Mouse (Mus musculus): Measurements from ENCODE around the gene Fam241b. TPM values are rescaled to one million over a fixed set of nuclear protein-coding genes. Genes with fewer than 3 reads are reported as not detected.

Fam241b gene
- 42.2 and 45.7 TPM in 2 replicates for polyA plus RNA-seq (2012; rRNA removed)

- no peak for DNase-seq (ENCODE audit: extremely low spot score in 1 of 2, low spot score in 1 of 2)
Observed at GRCm38 (mm10) chr10:62143820-62144219, at the start of gene Fam241b. Gene Fam241b (minus strand): TSS chr10:62143920.

- peak in 1 of 2 experiments; percentile 69 for DNase-seq (ENCODE audit: extremely low spot score in 1 of 2, low spot score in 1 of 2)
Observed at GRCm38 (mm10) chr10:62192701-62193157, 49.0 kb upstream of the Fam241b start.

GRCm38 (mm10) chr10:62190821-62191220 lies 47.1 kb upstream of the Fam241b start:
- DNase-seq (ENCODE audit: extremely low spot score in 1 of 2, low spot score in 1 of 2), result no peak

GRCm38 (mm10) chr10:62189910-62190309 lies 46.2 kb upstream of the Fam241b start:
- DNase-seq (ENCODE audit: extremely low spot score in 1 of 2, low spot score in 1 of 2), result no peak

- no peak for DNase-seq (ENCODE audit: extremely low spot score in 1 of 2, low spot score in 1 of 2)
Observed at GRCm38 (mm10) chr10:62189303-62189702, 45.6 kb upstream of the Fam241b start.

- peak in 1 of 2 experiments; percentile 92 for DNase-seq (ENCODE audit: extremely low spot score in 1 of 2, low spot score in 1 of 2)
Observed at GRCm38 (mm10) chr10:62186882-62187281, 43.2 kb upstream of the Fam241b start.

- peak; percentile 90 to 99 for DNase-seq (ENCODE audit: extremely low spot score in 1 of 2, low spot score in 1 of 2)
Observed at GRCm38 (mm10) chr10:62183053-62183452, 39.3 kb upstream of the Fam241b start.

- no peak for DNase-seq (ENCODE audit: extremely low spot score in 1 of 2, low spot score in 1 of 2)
Observed at GRCm38 (mm10) chr10:62182471-62183014, 38.8 kb upstream of the Fam241b start.

GRCm38 (mm10) chr10:62181701-62182100 lies 38.0 kb upstream of the Fam241b start:
- no peak for DNase-seq (ENCODE audit: extremely low spot score in 1 of 2, low spot score in 1 of 2)

- DNase-seq (ENCODE audit: extremely low spot score in 1 of 2, low spot score in 1 of 2), result no peak
Observed at GRCm38 (mm10) chr10:62179944-62180343, 36.2 kb upstream of the Fam241b start.

- no peak for DNase-seq (ENCODE audit: extremely low spot score in 1 of 2, low spot score in 1 of 2)
Observed at GRCm38 (mm10) chr10:62174533-62175313, 31.0 kb upstream of the Fam241b start.

- no peak for DNase-seq (ENCODE audit: extremely low spot score in 1 of 2, low spot score in 1 of 2)
Observed at GRCm38 (mm10) chr10:62173941-62174448, 30.3 kb upstream of the Fam241b start.

- no peak for DNase-seq (ENCODE audit: extremely low spot score in 1 of 2, low spot score in 1 of 2)
Observed at GRCm38 (mm10) chr10:62172841-62173553, 29.3 kb upstream of the Fam241b start.

- no peak for DNase-seq (ENCODE audit: extremely low spot score in 1 of 2, low spot score in 1 of 2)
Observed at GRCm38 (mm10) chr10:62162410-62162809, 18.7 kb upstream of the Fam241b start.

GRCm38 (mm10) chr10:62149929-62150328 lies 6.2 kb upstream of the Fam241b start:
- DNase-seq (ENCODE audit: extremely low spot score in 1 of 2, low spot score in 1 of 2), result no peak

GRCm38 (mm10) chr10:62147466-62148248 lies 3.9 kb upstream of the Fam241b start:
- DNase-seq (ENCODE audit: extremely low spot score in 1 of 2, low spot score in 1 of 2), result no peak

GRCm38 (mm10) chr10:62145957-62146356 lies 2.2 kb upstream of the Fam241b start:
- no peak for DNase-seq (ENCODE audit: extremely low spot score in 1 of 2, low spot score in 1 of 2)

GRCm38 (mm10) chr10:62138040-62138439 lies 5.7 kb downstream of the Fam241b start:
- DNase-seq (ENCODE audit: extremely low spot score in 1 of 2, low spot score in 1 of 2), result no peak

GRCm38 (mm10) chr10:62137150-62137549 lies 6.6 kb downstream of the Fam241b start:
- no peak for DNase-seq (ENCODE audit: extremely low spot score in 1 of 2, low spot score in 1 of 2)

- no peak for DNase-seq (ENCODE audit: extremely low spot score in 1 of 2, low spot score in 1 of 2)
Observed at GRCm38 (mm10) chr10:62135696-62136470, 7.8 kb downstream of the Fam241b start.

All from frontal cortex, adult 2 months (tissue).